Mouse (Mus musculus) natural killer cell, adult 2 months (primary cell): ENCODE data around the gene Tas2r126.
"Not testable (repeated sequence)": the region's sequence is repeated elsewhere in the genome, so short reads cannot be mapped to it uniquely, and the experiment has no call there.

ENCODE experiments used
- DNase-seq, 2 experiments: peaks; one replicate each; pipeline ENCODE4 v3.0.0; 2022; ENCODE audit warnings: low spot score in 2 of 2

Gene Tas2r126

DNA sequence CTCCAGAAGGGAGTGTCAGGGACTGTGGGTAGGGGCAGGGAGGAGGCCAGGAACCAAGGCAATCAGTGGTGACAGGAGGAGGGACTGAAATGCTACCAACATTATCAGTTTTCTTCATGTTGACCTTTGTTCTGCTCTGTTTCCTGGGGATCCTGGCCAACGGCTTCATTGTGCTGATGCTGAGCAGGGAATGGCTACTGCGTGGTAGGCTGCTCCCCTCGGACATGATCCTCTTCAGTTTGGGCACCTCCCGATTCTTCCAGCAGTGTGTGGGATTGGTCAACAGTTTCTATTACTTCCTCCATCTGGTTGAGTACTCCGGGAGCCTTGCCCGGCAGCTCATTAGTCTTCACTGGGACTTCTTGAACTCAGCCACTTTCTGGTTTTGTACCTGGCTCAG lies at the start of gene Tas2r126:
Gene Tas2r126 (plus strand): TSS at position 90 of the 400 bp plus-strand sequence.
- no peak for DNase-seq

DNA sequence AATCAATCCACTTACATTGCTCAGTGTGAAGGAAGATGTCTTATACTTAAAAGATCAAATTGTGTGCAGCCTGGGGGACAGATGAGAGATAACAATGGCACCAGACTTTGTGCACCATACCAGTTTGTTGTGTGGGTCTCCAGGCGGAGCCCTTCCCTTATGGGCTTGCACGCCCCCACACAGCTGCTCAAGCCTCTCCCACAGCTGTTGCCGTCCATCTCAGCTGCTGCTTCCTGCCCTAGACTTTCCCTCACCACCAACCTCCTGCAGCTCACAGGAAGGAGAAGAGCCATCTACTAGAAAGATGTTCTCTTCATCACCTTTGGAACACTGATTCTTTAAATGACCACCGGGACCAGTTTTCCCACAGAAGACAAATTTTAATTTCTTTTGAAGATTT lies 48.7 kb upstream of the Tas2r126 start:
- DNase-seq, result no peak

DNA sequence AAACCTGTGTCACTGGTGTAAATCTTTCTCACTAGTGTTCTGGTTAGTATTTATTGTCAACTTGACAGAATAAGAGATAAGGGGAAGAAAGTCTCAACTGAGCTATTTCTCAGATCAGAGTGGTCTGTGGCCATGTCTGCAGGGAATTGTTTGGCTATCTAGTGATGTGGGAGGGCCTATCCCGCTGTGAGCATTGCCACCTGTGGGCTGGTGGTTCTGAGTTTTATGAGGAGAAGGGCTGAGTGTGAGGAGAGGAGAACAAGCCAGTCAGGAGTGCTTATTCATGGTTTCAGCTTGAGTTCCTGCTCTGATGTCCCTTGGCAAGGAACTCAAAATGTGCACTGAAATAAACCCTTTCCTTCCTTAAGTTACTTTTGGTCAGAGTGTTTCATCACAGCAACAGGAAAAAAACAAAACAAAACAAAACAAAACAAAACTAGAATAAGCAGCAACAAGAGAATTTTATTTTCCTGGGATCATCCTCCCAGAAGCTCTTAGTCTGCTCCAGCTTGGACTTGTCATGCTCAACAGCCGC lies 42.5 kb upstream of the Tas2r126 start:
- DNase-seq, result no peak

GRCm38 (mm10) chr6:42395960-42396809 lies 38.1 kb upstream of the Tas2r126 start:
- no peak for DNase-seq

DNA sequence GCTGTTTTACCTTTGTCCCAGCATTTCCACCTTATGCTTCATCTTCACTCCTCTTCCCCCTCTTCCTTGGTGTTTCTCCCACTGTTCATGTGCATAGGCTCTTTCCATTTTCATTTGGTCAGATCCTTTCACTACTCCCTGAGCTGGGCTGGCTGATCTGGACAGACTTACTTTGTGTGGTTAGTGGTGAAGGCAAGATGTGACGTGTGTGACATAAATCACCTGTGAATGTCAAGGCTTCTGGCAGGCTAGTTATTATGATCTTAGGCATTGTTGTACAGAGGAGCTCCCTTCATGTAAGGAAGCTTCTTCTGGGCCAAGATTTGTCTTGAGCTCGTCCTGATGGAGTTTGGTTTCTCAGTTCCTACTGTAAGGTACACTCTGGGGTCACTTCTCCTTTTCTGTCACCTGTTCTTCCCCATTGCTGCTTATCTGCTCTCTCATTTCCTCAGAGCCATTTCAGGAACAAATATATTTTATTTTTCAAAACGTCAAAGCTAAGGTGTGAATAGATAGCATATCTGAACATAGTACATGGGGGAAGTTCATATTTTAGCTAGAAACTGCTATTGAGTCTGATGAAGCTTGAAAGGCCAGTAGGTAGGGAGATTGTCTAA lies 37.2 kb upstream of the Tas2r126 start:
- DNase-seq, result peak in 1 of 2 experiments; percentile 24

DNA sequence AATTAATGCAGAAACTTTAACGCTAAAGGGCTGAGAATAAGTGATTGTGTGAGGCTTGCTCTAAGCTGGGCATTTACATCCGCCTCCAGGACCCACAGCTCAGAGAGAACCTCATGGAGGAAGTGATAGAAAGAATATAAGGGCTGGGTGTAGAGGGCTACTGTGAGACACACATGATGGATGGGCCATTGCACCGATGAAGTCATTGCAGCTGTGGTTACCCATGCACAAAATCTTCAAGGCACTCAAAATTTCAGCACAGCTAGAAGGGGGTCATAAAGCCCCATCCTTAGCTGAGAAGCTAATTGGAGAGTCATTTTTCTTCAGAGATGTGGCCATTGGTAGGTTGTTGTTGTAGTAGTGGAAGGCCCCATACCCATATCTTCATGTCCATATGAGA lies 36.0 kb upstream of the Tas2r126 start:
- DNase-seq, result peak in 1 of 2 experiments; percentile 16

DNA sequence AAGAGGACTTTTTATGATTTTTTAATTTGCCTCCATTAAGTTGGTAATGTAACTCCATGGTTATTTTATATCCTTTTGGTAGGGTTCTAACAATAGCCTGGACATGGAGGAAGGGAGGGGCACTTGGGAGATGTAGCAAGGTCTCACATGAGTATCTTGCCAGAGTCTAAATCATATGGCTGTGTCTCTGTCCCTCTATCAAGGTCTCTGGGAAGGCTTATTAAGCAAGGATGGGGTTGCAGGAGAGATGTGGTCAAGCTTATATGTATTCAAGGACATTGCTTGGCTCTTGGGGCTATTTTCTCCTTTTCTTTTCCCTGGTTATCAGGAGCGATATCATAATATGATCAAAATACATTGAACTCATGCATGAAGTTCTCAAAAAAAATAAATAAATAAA lies 35.3 kb upstream of the Tas2r126 start:
- no peak for DNase-seq

DNA sequence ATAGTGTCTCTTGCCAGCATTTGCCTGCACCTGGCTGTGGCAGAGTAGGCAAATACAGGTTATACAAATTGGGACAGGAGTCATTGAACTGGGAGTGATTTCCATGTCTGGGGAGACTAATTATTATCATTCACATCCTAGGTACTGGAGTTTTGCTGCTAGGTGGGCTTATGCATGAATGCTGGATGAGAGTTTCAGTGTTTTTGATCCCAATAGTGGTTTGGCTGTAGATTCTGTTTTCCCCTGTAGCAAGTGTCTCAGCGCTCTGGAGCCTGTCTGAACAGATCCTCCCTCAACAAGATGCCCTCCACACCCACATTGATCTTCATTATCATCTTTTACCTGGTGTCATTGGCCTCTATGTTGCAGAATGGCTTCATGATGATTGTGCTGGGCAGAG lies 34.4 kb upstream of the Tas2r126 start, which contains the start of gene Tas2r143:
Gene Tas2r143 (plus strand): TSS at position 301 of the 400 bp plus-strand sequence.
- DNase-seq, result no peak

DNA sequence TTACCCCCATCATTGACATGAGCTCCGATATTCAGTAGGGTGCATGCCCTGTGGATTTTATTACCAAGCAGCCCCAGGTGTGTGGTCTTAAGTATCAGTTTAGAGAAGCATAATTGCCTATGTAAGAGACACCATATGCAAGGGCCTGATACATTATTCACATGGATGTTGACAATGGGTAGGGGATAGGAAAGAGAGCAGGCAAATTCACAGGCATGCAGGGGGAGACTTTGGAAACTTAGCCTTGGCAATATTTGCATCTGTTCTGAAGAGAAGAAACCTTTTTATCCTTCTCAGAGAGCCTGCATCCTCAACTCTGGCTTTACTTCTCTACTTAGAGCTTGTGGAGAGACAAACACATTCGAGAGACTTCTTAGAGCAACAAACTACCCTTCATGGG lies 29.2 kb upstream of the Tas2r126 start, which contains the start of gene Tas2r135:
Gene Tas2r135 (plus strand): TSS at position 301 of the 400 bp plus-strand sequence.
- no peak for DNase-seq

DNA sequence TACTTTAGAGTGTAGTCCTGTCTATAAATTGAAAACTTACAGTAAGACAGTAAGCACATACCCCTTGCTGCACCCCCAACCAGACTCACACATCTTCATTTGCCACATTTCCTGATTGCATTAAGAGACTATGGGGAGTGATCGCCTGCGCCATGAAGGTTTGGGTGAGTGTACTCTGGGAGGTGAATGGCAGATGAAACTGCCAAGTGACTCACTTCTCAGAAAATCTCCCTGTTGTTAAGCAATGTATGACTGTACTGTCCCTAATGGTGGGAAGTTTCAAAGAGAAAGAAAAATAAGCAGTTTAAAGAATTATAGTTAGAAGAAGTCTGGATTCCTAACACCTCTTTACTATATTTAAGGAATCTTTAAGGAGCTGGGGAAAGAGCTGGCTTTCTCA lies 14.9 kb upstream of the Tas2r126 start:
- DNase-seq, result no peak

- peak in 1 of 2 experiments; percentile 44 for DNase-seq
Observed at GRCm38 (mm10) chr6:42421439-42421838, 12.9 kb upstream of the Tas2r126 start.

DNA sequence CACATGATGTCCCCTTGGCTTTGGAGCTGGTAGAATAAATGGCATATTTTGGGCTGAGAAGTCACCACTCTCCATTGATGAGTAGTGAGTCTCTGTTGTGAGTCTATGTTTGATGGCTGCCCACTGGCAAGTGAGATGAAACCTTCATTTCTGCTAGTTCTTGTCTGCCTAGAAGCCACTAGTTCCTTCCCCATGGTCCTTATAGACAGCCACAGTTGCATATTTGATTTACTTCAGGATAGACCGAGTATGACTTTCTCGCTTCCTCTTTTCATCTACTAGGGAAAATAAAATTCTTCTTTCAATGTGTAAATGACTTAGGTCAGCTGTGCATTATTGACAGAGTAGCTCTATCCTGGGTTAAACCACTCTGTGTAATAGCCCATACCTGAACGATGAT lies 9.9 kb upstream of the Tas2r126 start:
- DNase-seq, result no peak

DNA sequence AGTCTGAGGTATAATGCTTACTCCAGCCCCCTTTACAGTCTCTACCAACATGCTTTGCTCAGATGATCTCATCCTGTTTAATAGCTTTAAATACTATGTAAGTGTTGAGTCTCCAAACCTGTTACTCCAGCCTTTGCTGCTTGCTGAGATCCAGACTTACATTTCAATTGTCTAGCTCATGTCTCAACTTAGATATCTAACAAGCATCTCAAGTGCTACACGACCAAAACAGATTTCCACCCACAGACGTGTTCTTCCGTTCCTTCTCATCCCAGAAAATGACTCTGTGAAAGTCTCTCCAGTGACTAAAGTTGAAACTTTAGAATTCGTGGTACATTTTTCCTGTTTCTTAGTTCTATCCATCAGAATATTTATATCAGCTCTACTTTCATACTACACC lies 8.0 kb upstream of the Tas2r126 start:
- DNase-seq, result no peak

GRCm38 (mm10) chr6:42433554-42433953 lies 781 bp upstream of the Tas2r126 start:
- no peak for DNase-seq

- DNase-seq, result no peak
Observed at GRCm38 (mm10) chr6:42435490-42435889, 1.2 kb downstream of the Tas2r126 start.

DNA sequence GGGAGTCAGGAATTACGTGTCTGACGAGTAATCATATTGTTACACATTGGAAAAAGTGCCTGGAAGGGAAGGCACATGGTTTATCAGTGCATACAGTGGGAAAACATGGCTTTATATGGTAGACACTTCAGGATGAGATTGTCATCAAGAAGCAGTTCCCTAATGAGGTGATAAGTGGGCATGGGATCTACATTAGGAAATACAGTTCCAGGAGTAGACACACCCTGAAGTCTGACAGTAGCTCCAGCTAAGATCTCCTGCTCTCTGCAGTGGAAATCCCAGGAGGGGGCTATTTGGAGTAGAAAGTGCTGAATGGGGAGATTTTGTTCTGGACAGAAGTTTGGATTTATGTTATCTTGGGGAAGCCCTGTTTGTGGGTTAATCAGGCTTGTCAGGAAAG lies 7.1 kb downstream of the Tas2r126 start:
- DNase-seq, result no peak

- DNase-seq, result no peak
Observed at GRCm38 (mm10) chr6:42444491-42444890, 10.2 kb downstream of the Tas2r126 start.

GRCm38 (mm10) chr6:42447381-42447780 lies 13.0 kb downstream of the Tas2r126 start:
- no peak for DNase-seq

- no peak for DNase-seq
Observed at GRCm38 (mm10) chr6:42465096-42465495, 30.8 kb downstream of the Tas2r126 start, which contains the start of gene Olfr458. TSS of gene Olfr458 (minus strand) at chr6:42465196.

DNA sequence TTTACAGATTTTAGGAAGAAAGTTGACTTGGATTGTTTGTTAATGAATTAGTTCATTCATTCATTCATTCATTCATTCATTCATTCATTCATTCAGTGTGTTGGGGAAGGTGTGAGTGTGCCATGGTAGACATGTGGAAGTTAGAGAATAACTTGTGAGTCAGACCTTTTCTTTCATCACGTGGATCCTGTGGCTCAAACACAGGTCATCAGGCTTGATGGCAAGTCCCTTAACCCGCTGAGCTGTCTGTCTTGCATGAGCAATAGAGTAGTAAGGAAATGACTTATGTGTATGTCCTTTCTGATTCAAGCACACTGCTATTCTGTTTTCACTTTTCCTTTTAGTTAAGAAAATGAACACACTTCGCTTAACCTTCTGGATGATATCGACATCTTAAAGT lies 36.2 kb downstream of the Tas2r126 start:
- DNase-seq, result no peak

DNA sequence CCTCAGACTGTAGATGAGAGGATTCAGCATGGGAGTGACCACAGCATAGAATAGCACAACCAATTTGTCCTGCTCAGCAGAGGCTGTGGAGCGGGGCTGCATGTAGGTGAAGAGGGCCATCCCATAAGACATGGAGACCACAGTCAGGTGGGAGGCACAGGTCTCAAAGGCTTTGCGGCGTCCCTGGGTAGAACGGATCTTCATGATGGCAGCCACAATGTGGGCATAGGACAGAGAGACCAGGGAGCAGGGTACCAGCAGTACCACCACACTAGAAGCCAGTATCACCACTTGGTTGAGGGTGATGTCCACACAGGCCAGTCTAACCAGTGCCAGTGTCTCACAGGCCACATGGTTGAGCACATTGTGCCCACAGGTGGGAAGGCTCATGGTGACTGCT lies 37.0 kb downstream of the Tas2r126 start:
- DNase-seq, result not testable (repeated sequence)

DNA sequence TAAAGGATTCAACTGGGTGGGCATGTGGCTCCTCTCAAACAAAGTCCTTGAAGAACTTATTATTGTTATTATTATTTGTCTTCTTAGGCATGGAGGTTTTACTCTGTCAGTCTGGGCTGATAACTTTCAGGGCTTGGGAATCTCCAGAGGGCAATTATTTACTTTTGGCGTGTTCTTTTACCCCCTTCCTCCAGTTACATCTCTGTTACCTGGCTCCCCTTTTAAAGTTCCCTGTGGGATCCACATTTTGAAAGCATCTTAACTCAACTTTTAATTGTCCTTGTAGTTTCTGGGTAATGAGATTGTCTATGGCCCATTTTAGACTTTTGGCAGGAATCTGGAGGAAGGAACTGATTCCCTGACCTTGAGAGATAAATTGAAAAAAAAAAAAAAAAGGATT lies 41.9 kb downstream of the Tas2r126 start, which contains the start of gene Olfr457:
Gene Olfr457 (minus strand): TSS at position 101 of the 400 bp plus-strand sequence.
- DNase-seq, result no peak

DNA sequence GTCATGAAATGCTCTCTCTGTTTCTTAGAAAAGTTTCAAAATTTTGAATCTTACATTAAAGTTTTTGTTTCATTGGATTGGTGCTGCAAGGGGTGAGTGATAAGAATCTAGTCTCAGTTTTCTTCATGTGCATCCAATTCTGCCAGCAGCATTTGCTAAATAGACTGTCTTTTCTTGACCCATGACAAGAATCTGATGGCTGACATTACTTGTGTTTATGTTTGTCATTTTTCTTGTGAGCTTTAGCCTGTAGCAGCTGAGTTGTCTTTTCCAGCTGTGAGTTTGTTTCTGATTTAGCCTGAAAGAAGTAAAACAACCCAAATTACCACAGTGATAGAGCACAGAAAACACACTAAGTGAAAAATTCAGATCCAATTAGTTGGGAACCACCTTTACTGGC lies 50.3 kb downstream of the Tas2r126 start:
- DNase-seq, result no peak
